Mouse (Mus musculus) stomach, postnatal 0 days (tissue): ENCODE measurements at regions not wholly inside any gene's neighbourhood (a gene's known extent, or its start where the extent isn't known, plus 50 kb on each side); places are given as distances from the start of the nearest gene placed in this dataset.

Source experiments
- ATAC-seq: fragments of 200-750 bp; cut with Nextera tagmentation; 2 replicates; pipeline ENCODE4 v1.8.0; 2017; ENCODE audit not compliant: low FRiP score, low TSS enrichment
- DNase-seq: peaks from one replicate; pipeline ENCODE4 v3.0.0-alpha.2; 2016; ENCODE audit warnings: low spot score
- H3K27ac ChIP-seq: fragments of 300-500 bp; sonication (generic); replicated peaks from 2 replicates; pipeline ENCODE4 v1.5.1; 2014; ENCODE audit warnings: mild to moderate bottlenecking, control low read depth
- H3K27me3 ChIP-seq: fragments of 300-500 bp; sonication (generic); 2 replicates; pipeline ENCODE4 v1.6.1; 2014; ENCODE audit warnings: low read length; ENCODE audit not compliant: control insufficient read depth, insufficient read depth
- H3K36me3 ChIP-seq: fragments of 300-500 bp; sonication (generic); 2 replicates; pipeline ENCODE4 v1.6.1; 2014; ENCODE audit warnings: low read length, mixed read lengths; ENCODE audit not compliant: control insufficient read depth, insufficient read depth
- H3K4me1 ChIP-seq: fragments of 300-500 bp; sonication (generic); replicated peaks from 2 replicates; pipeline ENCODE4 v1.6.1; 2014; ENCODE audit warnings: antibody characterized with exemption; ENCODE audit not compliant: control insufficient read depth, insufficient read depth
- H3K4me2 ChIP-seq: fragments of 300-500 bp; sonication (generic); replicated peaks from 2 replicates; pipeline ENCODE4 v1.6.1; 2014; ENCODE audit warnings: low read depth, mild to moderate bottlenecking, control low read depth, moderate library complexity
- H3K4me3 ChIP-seq: fragments of 300-500 bp; sonication (generic); 2 replicates; pipeline ENCODE4 v1.5.1; 2014; ENCODE audit warnings: low read depth, low read length, control low read depth
- H3K9ac ChIP-seq: fragments of 300-500 bp; sonication (generic); 2 replicates; pipeline ENCODE4 v1.6.1; 2014; ENCODE audit warnings: mild to moderate bottlenecking, low read length, control low read depth, mixed read lengths
- H3K9me3 ChIP-seq: fragments of 300-500 bp; sonication (generic); 2 replicates; pipeline ENCODE4 v1.6.1; 2016; ENCODE audit warnings: low read length; ENCODE audit not compliant: control insufficient read depth
- CTCF ChIP-seq: IDR thresholded peaks from 2 replicates; pipeline ENCODE4 v1.5.1; 2016; ENCODE audit warnings: antibody characterized with exemption, low read depth, mild to moderate bottlenecking, moderate library complexity
- EP300 ChIP-seq: optimal IDR thresholded peaks from 2 replicates; pipeline ENCODE3; 2016; ENCODE audit warnings: antibody characterized with exemption
- WGBS: fragments of 180-500 bp; shearing (Covaris S2); extraction: QIAGEN DNeasy Blood & Tissue Kit; methylation state at CpG from one replicate; pipeline ENCODE4 v1.1.7; 2014; 5-methylcytosine and 5-hydroxymethylcytosine counted together

DNA sequence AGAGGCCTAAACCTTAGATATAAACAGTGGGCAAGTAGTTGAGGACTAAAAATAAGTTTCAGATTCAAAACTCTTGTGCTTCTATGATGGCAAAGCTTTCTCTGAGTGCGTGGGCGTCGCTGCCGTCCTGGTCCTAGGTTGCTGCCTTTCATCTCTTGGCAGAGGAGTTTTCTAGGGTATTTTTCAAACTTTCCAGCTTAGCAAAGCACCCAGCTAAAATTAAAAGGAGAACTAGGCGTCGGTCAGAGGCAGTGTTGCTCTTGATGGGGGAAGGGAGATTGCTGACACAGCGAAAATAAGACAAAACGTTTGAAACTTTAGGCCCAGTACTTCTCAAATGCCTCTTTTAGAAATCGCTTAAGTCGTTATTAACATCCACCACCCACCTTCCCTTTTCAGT, 80.1 kb upstream of the Zeb2 start:
- DNase-seq (no peak), ATAC-seq (no peak)
- Histone ChIP-seq H3K4me3 (no peak overlapping the region), H3K4me2 (no peak overlapping the region), H3K36me3 (no peaks in the 10 kb centered on the region), H3K4me1 (no peaks in the 10 kb centered on the region), H3K9ac (no peak overlapping the region), H3K9me3 (no peaks in the 10 kb centered on the region), H3K27me3 (no peaks in the 10 kb centered on the region), H3K27ac (0 out of 2 replicates have a peak overlapping the region, but pooled peaks have one; percentile 53)
- 56% methylated on average over 10 of the region's 10 CpGs for WGBS
- TF ChIP-seq CTCF (no peak), EP300 (no peak)

DNA sequence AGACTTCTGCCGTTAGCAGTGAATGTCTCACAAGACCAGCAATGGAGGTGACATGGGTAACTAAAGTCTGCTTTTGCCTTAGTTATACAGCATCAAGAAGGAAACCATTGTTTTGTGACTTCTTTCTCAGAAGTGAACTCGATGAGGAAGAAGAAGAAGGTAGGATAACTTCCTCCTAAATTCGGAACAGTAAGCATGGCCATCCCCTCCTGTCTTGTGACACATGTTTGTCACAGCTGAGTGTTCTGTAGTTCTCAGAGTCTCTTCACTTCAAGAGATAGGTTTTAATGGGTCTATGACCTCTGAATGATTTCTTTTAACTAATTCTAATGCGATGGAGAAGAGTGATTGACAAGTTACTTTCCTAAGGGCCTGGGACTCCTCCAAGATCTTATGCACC, 79.3 kb upstream of the Zeb2 start:
- TF ChIP-seq CTCF (no peak), EP300 (no peak)
- Histone ChIP-seq H3K4me2 (no peak overlapping the region), H3K9ac (no peak overlapping the region), H3K4me1 (no peaks in the 10 kb centered on the region), H3K36me3 (no peaks in the 10 kb centered on the region), H3K27me3 (no peaks in the 10 kb centered on the region), H3K4me3 (no peak overlapping the region), H3K27ac (no peak overlapping the region), H3K9me3 (no peaks in the 10 kb centered on the region)
- 92% methylated on average over 4 of the region's 4 CpGs for WGBS
- ATAC-seq (no peak), DNase-seq (no peak)

DNA sequence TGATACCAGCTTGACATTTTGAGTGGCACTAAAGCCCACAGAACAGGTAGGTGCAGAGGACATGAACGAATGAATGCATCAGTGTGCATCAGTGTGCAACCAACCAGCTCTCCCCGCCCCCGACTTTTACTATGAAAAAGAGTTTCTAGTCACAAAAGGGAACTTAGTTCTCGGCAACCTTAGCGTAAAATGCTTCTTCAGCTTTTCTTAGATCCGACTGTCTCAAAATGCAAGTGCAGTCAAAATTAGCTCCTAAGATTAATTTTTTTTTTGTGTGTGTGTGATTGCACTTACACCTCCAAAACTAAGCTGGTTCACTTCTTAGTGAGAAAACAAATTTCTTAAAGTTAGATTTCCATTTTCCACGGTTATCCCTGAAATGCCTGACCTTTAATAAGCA, 77.1 kb upstream of the Zeb2 start:
- H3K36me3 ChIP-seq: no peaks in the 10 kb centered on the region
- WGBS: 90% methylated on average over 7 of the region's 7 CpGs
- ATAC-seq (no peak), DNase-seq (no peak)
- TF ChIP-seq EP300: no peak
- TF ChIP-seq CTCF: no peak
- H3K27ac ChIP-seq: no peak overlapping the region
- no peak overlapping the region for H3K4me3 ChIP-seq
- no peaks in the 10 kb centered on the region for H3K27me3 ChIP-seq
- no peaks in the 10 kb centered on the region for H3K4me1 ChIP-seq
- H3K4me2 ChIP-seq: no peak overlapping the region
- H3K9me3 ChIP-seq: no peaks in the 10 kb centered on the region
- H3K9ac ChIP-seq: no peak overlapping the region

DNA sequence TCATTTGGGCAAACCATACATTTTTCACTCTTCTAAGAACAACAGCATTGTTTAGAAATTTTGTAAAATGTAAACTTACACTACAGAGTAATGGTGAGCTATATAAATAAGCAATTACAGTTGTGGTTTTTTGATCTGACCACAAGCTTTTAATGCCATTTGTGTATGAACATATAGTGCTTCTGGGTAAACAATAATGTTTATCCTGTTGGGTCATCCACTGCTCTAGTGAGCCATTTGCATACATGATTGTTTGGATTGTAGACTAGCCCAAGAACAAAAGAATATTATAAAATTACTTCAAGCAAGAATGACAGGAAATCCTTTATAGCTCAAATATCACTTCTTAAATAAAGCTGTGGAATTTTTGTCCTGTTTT, 68.4 kb upstream of the Zeb2 start:
- ATAC-seq (no peak), DNase-seq (no peak)
- H3K27ac ChIP-seq: no peak overlapping the region
- no peaks in the 10 kb centered on the region for H3K27me3 ChIP-seq
- no peak overlapping the region for H3K4me3 ChIP-seq
- no peak overlapping the region for H3K9ac ChIP-seq
- H3K36me3 ChIP-seq: no peaks in the 10 kb centered on the region
- H3K4me2 ChIP-seq: no peak overlapping the region
- no peak for TF ChIP-seq CTCF
- TF ChIP-seq EP300: no peak
- H3K4me1 ChIP-seq: no peaks in the 10 kb centered on the region
- no peaks in the 10 kb centered on the region for H3K9me3 ChIP-seq

DNA sequence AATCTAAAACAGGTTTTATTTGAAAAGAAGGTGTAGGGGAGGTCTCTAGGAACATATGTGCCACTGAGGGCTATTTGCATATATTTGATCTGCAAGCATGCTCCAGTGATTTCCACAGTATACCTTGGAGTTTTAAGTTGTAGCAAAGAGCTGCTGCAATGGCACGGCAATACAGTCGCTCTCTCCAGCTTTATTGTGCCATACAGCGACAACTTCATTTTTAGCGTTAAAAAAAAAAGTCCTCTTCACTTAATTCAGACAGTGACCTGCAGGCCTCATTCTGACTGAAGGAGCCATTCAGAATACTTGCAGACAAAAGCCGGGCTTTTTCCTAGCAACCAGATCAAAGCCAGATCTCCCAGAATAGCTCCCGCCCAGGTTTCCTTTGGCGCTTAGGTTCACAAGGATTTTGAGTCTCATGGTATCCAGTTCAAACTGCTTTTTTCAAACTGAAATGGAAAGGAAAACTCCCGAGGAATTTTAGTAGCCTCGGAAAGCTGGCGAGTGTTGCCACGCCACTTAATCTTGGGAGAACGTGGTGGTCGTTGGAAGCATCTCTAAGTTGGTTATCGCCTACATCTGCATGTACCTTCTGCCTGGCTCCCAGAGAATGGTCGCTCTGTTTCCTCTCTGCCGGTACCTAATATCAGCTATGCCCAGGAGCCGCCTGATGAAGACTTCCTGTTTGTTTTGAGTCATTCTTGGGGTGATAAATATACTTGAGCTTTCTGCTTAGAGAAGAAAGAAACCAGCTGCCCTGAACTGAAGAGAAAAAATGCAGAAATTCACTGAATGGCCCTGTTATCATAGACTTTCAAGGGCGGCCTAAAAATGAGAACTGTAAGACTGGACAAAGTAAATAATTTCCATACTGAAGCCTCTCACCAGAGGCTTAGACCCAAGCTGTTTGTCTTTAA, 67.8 kb upstream of the Zeb2 start:
- Histone ChIP-seq H3K36me3 (no peaks in the 10 kb centered on the region), H3K9me3 (no peaks in the 10 kb centered on the region), H3K27me3 (no peaks in the 10 kb centered on the region), H3K27ac (no peak overlapping the region), H3K4me3 (peak overlapping the region; percentile 23), H3K4me1 (no peaks in the 10 kb centered on the region), H3K4me2 (peak overlapping the region; percentile 45), H3K9ac (no peak overlapping the region)
- no peak for TF ChIP-seq EP300
- no peak for TF ChIP-seq CTCF
- ATAC-seq (no peak), DNase-seq (no peak)
- 12% methylated on average over 18 of the region's 18 CpGs for WGBS

DNA sequence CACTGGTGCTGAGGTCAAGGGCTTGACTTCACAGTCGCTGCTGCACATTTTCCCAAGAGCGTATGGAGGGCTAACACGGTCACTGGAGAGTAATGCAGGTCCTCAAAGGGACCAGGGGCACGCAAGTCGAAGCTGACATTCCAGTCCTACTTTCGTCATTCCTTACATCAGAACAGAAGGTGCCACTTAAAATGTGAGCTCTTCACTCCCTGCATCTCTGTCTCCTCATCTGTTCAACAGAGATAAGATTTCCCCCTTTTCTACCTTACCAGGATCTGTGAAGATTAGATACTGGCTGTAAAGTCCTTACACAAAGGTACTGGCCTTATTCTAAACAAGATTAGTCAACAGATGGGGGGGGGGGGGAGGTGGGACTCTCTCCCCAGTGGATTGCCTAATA, 67.0 kb upstream of the Zeb2 start:
- Histone ChIP-seq H3K9ac (no peak overlapping the region), H3K4me1 (no peaks in the 10 kb centered on the region), H3K27me3 (no peaks in the 10 kb centered on the region), H3K27ac (no peak overlapping the region), H3K4me2 (no peak overlapping the region), H3K36me3 (no peaks in the 10 kb centered on the region), H3K9me3 (no peaks in the 10 kb centered on the region), H3K4me3 (no peak overlapping the region)
- DNase-seq (no peak), ATAC-seq (no peak)
- WGBS: 66% methylated on average over 6 of the region's 6 CpGs
- TF ChIP-seq EP300: no peak
- TF ChIP-seq CTCF: no peak
